Mouse (Mus musculus): ENCODE data around the gene Tbrg1. TPM values are rescaled to one million over a fixed set of nuclear protein-coding genes. Genes with fewer than 3 reads are reported as not detected.

Tbrg1 gene
- polyA plus RNA-seq, 1 experiment from 2014 or later: 79.2 TPM

DNA sequence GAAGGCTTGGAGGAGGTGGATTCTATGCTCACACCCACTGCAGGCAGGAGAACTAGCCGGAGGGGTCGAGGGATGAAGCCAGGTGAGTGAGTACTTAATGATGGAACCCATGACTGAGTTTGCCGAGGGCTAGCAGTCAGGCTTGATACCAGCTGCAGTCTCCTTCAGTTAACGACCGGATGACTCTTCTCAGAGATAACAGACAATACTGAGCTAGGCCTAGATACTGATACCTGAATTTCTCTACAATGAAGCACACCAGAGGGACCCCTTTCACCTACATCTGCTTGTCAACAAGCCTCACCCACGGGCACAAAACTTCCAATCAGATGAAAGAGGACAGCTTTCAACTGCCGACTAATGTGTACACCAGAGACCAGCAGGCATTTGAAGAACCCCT, 8.9 kb upstream of the Tbrg1 start:
- H3K4me2 ChIP-seq (ENCODE audit: low read length): no peak overlapping the region
- no peaks in the 10 kb centered on the region for H3K36me3 ChIP-seq (ENCODE audit: control insufficient read depth, insufficient read depth)
- no peak overlapping the region for H3K4me3 ChIP-seq (replicated peaks; ENCODE audit: low read length)
- H3K9me3 ChIP-seq (ENCODE audit: control insufficient read depth, low read length): no peaks in the 10 kb centered on the region
- WGBS: 87% methylated on average over 7 of the region's 7 CpGs
- no peaks in the 10 kb centered on the region for H3K4me1 ChIP-seq (replicated peaks; ENCODE audit: control insufficient read depth, insufficient read depth, low read length)
- no peak overlapping the region for H3K9ac ChIP-seq (replicated peaks; ENCODE audit: low read depth, low read length)
- H3K27me3 ChIP-seq (replicated peaks; ENCODE audit: control insufficient read depth, insufficient read depth, low read length): 0 out of 2 replicates have a peak, but pooled peaks cover 2% of the 10 kb centered on the region
- no peak for ATAC-seq
- H3K27ac ChIP-seq (ENCODE audit: low read length): no peak overlapping the region

DNA sequence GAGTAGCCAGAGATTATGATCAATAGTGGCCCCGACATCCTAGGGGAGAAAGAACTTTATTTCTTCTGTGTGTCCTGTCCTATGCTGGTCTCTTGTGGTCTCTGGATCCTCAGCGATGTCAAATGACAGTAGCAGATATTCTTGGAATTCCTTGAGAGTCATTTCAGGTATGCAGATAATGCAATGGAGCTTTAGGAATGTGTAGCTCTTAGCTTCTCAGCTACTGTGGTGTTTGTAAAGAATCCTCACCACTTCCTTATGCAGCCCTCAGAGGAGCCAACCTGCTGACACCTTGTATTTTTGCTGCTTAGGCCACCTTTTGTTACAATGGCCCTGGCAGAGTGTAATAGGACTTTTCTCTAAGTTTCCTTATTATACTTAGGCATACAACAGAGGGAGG, 7.5 kb upstream of the Tbrg1 start:
- H3K36me3 ChIP-seq (ENCODE audit: control insufficient read depth, insufficient read depth): no peaks in the 10 kb centered on the region
- ATAC-seq: no peak
- no peaks in the 10 kb centered on the region for H3K9me3 ChIP-seq (ENCODE audit: control insufficient read depth, low read length)
- H3K4me1 ChIP-seq (replicated peaks; ENCODE audit: control insufficient read depth, insufficient read depth, low read length): no peaks in the 10 kb centered on the region
- no peak overlapping the region for H3K4me3 ChIP-seq (replicated peaks; ENCODE audit: low read length)
- WGBS: 73% methylated on average over 2 of the region's 2 CpGs
- no peak overlapping the region for H3K27ac ChIP-seq (ENCODE audit: low read length)
- H3K27me3 ChIP-seq (replicated peaks; ENCODE audit: control insufficient read depth, insufficient read depth, low read length): 0 out of 2 replicates have a peak, but pooled peaks cover 2% of the 10 kb centered on the region
- no peak overlapping the region for H3K4me2 ChIP-seq (ENCODE audit: low read length)
- H3K9ac ChIP-seq (replicated peaks; ENCODE audit: low read depth, low read length): no peak overlapping the region

DNA sequence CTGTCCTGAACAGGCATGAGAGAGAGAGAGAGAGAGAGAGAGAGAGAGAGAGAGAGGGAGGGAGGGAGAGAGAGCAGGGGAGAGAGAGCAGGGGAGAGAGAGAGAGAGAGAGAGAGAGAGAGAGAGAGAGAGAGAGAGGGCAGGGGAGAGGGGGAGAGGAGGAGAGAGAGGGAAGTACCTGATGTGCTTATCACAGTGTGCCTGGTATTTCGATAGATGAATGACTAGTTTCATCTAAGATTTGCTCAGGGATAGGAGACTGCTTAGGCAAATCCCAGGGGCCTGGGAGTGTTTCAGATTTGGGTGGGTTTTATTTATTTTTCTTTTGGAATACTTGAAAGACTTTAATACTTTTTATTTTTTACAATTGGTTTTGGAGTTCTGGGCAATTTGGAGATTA, 6.1 kb upstream of the Tbrg1 start:
- H3K4me3 ChIP-seq (replicated peaks; ENCODE audit: low read length): no peak overlapping the region
- ATAC-seq: no peak
- H3K9me3 ChIP-seq (ENCODE audit: control insufficient read depth, low read length): no peaks in the 10 kb centered on the region
- no peak overlapping the region for H3K9ac ChIP-seq (replicated peaks; ENCODE audit: low read depth, low read length)
- H3K36me3 ChIP-seq (ENCODE audit: control insufficient read depth, insufficient read depth): no peaks in the 10 kb centered on the region
- 0 out of 2 replicates have a peak, but pooled peaks cover 2% of the 10 kb centered on the region for H3K27me3 ChIP-seq (replicated peaks; ENCODE audit: control insufficient read depth, insufficient read depth, low read length)
- H3K4me1 ChIP-seq (replicated peaks; ENCODE audit: control insufficient read depth, insufficient read depth, low read length): no peaks in the 10 kb centered on the region
- no peak overlapping the region for H3K27ac ChIP-seq (ENCODE audit: low read length)
- H3K4me2 ChIP-seq (ENCODE audit: low read length): no peak overlapping the region
- WGBS: 71% methylated on average over 1 of the region's 1 CpGs

DNA sequence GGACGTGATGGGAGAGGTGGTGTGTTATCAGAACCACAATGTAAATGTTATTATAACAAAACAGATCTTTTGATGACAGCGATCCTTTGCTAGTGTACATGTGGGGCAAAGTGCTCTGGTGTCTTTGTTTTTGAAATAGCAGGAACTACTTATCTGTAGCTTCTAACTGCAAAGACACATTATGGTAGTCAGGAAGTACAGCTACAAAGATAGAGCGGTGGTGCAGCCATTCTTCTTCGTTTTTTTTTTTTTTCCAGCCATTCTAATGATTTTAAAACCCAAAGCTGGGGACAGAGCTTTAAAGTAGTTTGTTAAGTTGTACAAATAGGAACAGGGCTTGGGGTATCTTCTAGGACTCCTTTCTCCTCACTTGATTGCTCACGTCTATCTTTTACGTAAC, 2.3 kb upstream of the Tbrg1 start:
- no peak overlapping the region for H3K4me3 ChIP-seq (replicated peaks; ENCODE audit: low read length)
- no peak overlapping the region for H3K4me2 ChIP-seq (ENCODE audit: low read length)
- 0 out of 2 replicates have a peak, but pooled peaks cover 2% of the 10 kb centered on the region for H3K27me3 ChIP-seq (replicated peaks; ENCODE audit: control insufficient read depth, insufficient read depth, low read length)
- H3K36me3 ChIP-seq (ENCODE audit: control insufficient read depth, insufficient read depth): no peaks in the 10 kb centered on the region
- H3K9me3 ChIP-seq (ENCODE audit: control insufficient read depth, low read length): no peaks in the 10 kb centered on the region
- no peak overlapping the region for H3K9ac ChIP-seq (replicated peaks; ENCODE audit: low read depth, low read length)
- peaks cover 15% of the 10 kb centered on the region for H3K4me1 ChIP-seq (replicated peaks; ENCODE audit: control insufficient read depth, insufficient read depth, low read length)
- ATAC-seq: no peak
- WGBS: 83% methylated on average over 6 of the region's 6 CpGs
- no peak overlapping the region for H3K27ac ChIP-seq (ENCODE audit: low read length)

DNA sequence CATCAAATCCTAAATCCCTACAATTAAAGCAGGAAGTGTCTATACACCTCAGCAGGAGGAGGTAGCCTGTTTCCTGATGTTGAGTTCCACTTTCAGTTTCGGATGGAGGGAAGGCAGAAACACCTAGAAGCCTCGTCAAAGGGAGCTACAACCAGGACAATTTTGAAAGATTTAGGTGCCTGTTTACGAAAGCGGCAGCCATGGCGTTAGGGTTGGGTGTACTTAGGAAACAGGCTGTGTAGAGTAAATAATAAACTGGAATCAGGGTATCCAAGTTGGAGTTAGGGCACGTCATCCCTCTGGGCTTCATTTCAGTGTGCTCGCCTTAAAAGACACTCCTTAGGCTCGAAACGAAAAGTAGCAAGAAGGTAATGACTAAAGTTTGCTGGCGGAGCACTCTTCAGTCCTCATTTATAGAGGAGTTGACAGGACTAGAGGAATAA, 652 bp downstream of the Tbrg1 start:
- WGBS: 3% methylated on average over 10 of the region's 10 CpGs
- Histone ChIP-seq H3K4me2 (ENCODE audit: low read length) (peak overlapping the region; percentile 90), H3K36me3 (ENCODE audit: control insufficient read depth, insufficient read depth) (peaks cover 6% of the 10 kb centered on the region), H3K9me3 (ENCODE audit: control insufficient read depth, low read length) (no peaks in the 10 kb centered on the region), H3K27ac (ENCODE audit: low read length) (no peak overlapping the region), H3K4me1 (replicated peaks; ENCODE audit: control insufficient read depth, insufficient read depth, low read length) (peaks cover 15% of the 10 kb centered on the region), H3K4me3 (replicated peaks; ENCODE audit: low read length) (peak overlapping the region; percentile 85), H3K9ac (replicated peaks; ENCODE audit: low read depth, low read length) (peak overlapping the region; percentile 79), H3K27me3 (replicated peaks; ENCODE audit: control insufficient read depth, insufficient read depth, low read length) (no peaks in the 10 kb centered on the region)
- ATAC-seq: peak; percentile 24; the same call in 1 of the 2 replicates

DNA sequence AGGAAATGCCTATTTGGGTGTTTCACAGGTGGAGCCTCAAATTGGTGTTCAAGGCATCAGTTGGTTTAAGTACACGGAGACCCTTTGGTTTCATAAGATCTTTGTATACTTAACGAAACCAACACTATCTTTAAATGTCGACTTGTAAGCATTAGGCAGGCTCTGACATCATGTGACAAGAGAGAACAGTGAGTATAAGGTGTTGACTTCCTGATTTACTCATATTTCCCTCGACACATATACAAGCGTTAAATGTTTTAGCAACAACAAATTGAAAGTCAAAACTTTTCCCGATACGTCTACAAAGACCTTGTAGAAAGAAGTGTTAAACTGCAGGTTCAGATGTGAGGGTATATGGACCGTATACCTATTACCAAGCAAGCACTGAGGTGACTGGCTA, 1.2 kb downstream of the Tbrg1 start:
- peak overlapping the region; percentile 85 for H3K4me3 ChIP-seq (replicated peaks; ENCODE audit: low read length)
- peak overlapping the region; percentile 90 for H3K4me2 ChIP-seq (ENCODE audit: low read length)
- peaks cover 7% of the 10 kb centered on the region for H3K36me3 ChIP-seq (ENCODE audit: control insufficient read depth, insufficient read depth)
- no peak for ATAC-seq
- no peaks in the 10 kb centered on the region for H3K27me3 ChIP-seq (replicated peaks; ENCODE audit: control insufficient read depth, insufficient read depth, low read length)
- WGBS: 68% methylated on average over 8 of the region's 8 CpGs
- peaks cover 15% of the 10 kb centered on the region for H3K4me1 ChIP-seq (replicated peaks; ENCODE audit: control insufficient read depth, insufficient read depth, low read length)
- no peaks in the 10 kb centered on the region for H3K9me3 ChIP-seq (ENCODE audit: control insufficient read depth, low read length)
- no peak overlapping the region for H3K27ac ChIP-seq (ENCODE audit: low read length)
- H3K9ac ChIP-seq (replicated peaks; ENCODE audit: low read depth, low read length): no peak overlapping the region; the same call in 1 of the 2 replicates

DNA sequence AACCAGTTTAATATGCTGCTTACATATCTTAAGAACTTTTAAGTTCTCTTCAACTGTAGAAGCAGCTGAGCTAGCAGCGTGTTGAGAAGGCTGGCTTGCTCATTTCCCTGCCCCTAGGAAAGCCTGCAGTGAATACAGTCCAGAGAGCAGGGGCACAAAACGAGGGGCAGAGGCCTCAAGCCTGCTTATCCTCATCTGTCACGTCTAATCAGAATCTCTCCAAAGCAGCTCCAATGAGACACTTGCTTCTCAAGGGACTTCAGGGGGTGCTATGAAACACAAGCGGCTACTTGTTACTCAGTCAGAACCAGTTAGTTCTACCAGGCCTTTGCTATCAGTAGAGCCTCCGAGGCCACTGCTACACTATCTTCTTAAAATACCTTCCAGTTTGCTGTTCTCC, 3.3 kb downstream of the Tbrg1 start:
- Histone ChIP-seq H3K9me3 (ENCODE audit: control insufficient read depth, low read length) (no peaks in the 10 kb centered on the region), H3K27ac (ENCODE audit: low read length) (no peak overlapping the region)
- ATAC-seq: no peak

DNA sequence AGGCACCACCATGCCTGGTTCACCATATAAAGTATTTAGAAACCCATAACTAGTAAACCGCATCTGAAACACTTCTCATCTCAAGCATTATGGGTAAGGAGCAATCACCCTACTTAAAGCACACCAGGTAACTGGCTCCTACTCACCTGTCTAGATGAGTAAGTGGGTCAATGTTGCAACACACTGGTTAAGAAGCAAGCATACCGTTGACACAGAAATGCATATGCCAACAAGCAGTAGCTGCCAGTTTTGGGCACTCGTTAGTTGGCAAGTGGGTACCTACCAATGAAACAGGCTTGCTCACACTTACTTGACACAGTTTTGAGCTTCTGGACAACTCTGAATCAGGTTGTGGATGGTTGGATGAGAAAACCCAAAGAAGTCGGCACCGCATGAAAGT, 6.5 kb downstream of the Tbrg1 start:
- no peaks in the 10 kb centered on the region for H3K9me3 ChIP-seq (ENCODE audit: control insufficient read depth, low read length)
- no peak overlapping the region for H3K9ac ChIP-seq (replicated peaks; ENCODE audit: low read depth, low read length)
- no peak overlapping the region for H3K27ac ChIP-seq (ENCODE audit: low read length)
- no peak overlapping the region for H3K4me3 ChIP-seq (replicated peaks; ENCODE audit: low read length)
- ATAC-seq: no peak
- H3K36me3 ChIP-seq (ENCODE audit: control insufficient read depth, insufficient read depth): peaks cover 27% of the 10 kb centered on the region
- H3K27me3 ChIP-seq (replicated peaks; ENCODE audit: control insufficient read depth, insufficient read depth, low read length): no peaks in the 10 kb centered on the region
- peaks cover 3% of the 10 kb centered on the region; the same call in 1 of the 2 replicates for H3K4me1 ChIP-seq (replicated peaks; ENCODE audit: control insufficient read depth, insufficient read depth, low read length)
- no peak overlapping the region for H3K4me2 ChIP-seq (ENCODE audit: low read length)
- 91% methylated on average over 5 of the region's 5 CpGs for WGBS

More for the DNA sequence above, 3.3 kb downstream of the Tbrg1 start:
- Histone ChIP-seq H3K4me3 (replicated peaks; ENCODE audit: low read length) (no peak overlapping the region), H3K4me1 (replicated peaks; ENCODE audit: control insufficient read depth, insufficient read depth, low read length) (peaks cover 15% of the 10 kb centered on the region), H3K27me3 (replicated peaks; ENCODE audit: control insufficient read depth, insufficient read depth, low read length) (no peaks in the 10 kb centered on the region), H3K36me3 (ENCODE audit: control insufficient read depth, insufficient read depth) (peaks cover 22% of the 10 kb centered on the region), H3K4me2 (ENCODE audit: low read length) (no peak overlapping the region), H3K9ac (replicated peaks; ENCODE audit: low read depth, low read length) (no peak overlapping the region)
- WGBS: 88% methylated on average over 5 of the region's 5 CpGs

DNA sequence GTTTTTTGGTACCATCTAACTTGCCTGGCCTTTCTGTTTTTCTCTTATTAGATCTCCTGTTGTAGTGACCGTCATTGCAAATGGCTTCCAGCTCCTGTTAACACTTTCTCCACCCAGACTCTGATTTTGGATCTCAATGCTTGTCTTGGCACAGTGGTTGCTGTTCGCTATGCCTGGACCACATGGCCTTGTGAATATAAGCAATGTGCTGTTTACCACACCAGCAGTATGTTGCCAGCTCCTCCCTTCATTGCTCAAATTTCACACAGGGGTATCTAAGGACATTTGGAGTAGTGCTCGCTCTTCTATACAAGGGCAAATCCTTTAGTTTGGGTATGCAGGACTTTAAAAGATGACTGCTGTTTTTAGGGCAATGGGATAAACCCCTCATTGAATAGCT, 10.9 kb downstream of the Tbrg1 start:
- Histone ChIP-seq H3K9ac (replicated peaks; ENCODE audit: low read depth, low read length) (no peak overlapping the region), H3K4me3 (replicated peaks; ENCODE audit: low read length) (no peak overlapping the region), H3K4me2 (ENCODE audit: low read length) (no peak overlapping the region), H3K27ac (ENCODE audit: low read length) (no peak overlapping the region), H3K4me1 (replicated peaks; ENCODE audit: control insufficient read depth, insufficient read depth, low read length) (no peaks in the 10 kb centered on the region), H3K27me3 (replicated peaks; ENCODE audit: control insufficient read depth, insufficient read depth, low read length) (no peaks in the 10 kb centered on the region), H3K9me3 (ENCODE audit: control insufficient read depth, low read length) (no peaks in the 10 kb centered on the region), H3K36me3 (ENCODE audit: control insufficient read depth, insufficient read depth) (peaks cover 21% of the 10 kb centered on the region)
- 74% methylated on average over 3 of the region's 3 CpGs for WGBS
- ATAC-seq: 0 out of 2 replicates have a peak, but pooled peaks have one; percentile 33

DNA sequence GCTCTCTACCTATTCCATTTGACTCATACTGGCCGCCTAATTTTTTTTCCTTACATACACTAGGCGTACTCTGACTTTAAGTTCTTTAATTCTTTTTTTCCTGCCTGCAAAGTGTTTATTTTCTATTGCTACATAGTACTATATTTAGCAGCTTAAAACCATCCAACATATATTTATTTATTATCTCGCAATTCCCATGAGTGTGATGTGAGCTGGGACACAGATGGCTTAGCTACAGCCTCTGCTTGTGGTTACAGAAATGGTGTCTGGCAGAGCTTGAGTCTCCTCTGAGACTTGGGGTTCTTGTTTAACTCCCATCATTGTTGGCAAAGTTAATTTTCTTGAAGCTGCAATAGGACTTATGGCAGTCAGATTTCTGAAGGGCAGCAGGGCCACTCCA, 18.4 kb downstream of the Tbrg1 start:
- H3K27me3 ChIP-seq (replicated peaks; ENCODE audit: control insufficient read depth, insufficient read depth, low read length): no peaks in the 10 kb centered on the region
- no peak overlapping the region for H3K4me3 ChIP-seq (replicated peaks; ENCODE audit: low read length)
- no peaks in the 10 kb centered on the region for H3K36me3 ChIP-seq (ENCODE audit: control insufficient read depth, insufficient read depth)
- H3K27ac ChIP-seq (ENCODE audit: low read length): no peak overlapping the region
- no peak; the same call in 1 of the 2 replicates for ATAC-seq
- H3K9me3 ChIP-seq (ENCODE audit: control insufficient read depth, low read length): no peaks in the 10 kb centered on the region
- 83% methylated on average over 3 of the region's 3 CpGs for WGBS
- no peak overlapping the region for H3K4me2 ChIP-seq (ENCODE audit: low read length)
- no peaks in the 10 kb centered on the region for H3K4me1 ChIP-seq (replicated peaks; ENCODE audit: control insufficient read depth, insufficient read depth, low read length)
- no peak overlapping the region for H3K9ac ChIP-seq (replicated peaks; ENCODE audit: low read depth, low read length)
